Mouse (Mus musculus) retina, postnatal 1 day (tissue): Measurements from ENCODE around the gene Nrgn.
A peak's percentile ranks its signal among the peaks of the same experiment; 100 is the strongest.

Source experiments
- DNase-seq: peaks from one replicate; pipeline ENCODE4 v3.0.0-alpha.2; 2012

The Nrgn gene

GRCm38 (mm10) chr9:37554279-37554678, 1.6 kb upstream of the Nrgn start:
- DNase-seq = no peak

- no peak for DNase-seq
These were observed 763 bp downstream of the Nrgn start for GRCm38 (mm10) chr9:37551751-37552531.

DNA sequence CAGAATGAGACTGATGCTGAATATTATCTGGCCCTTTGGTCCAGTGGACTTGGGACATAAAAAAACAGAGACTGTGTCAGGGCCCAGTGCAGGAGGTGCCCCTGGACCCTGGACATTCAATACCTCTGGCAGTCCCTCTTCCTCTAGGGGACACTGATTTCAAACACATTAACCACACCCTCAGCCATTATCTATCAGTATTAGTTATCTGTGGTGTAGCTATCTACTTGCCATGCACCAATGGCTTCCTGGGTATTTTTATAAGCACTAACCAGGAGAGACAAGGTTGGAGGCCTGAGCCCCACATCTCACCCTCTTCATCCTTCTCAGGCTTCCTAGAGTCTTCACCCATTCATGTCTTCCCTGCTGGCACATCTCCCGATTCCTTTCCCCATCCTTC, 2.3 kb downstream of the Nrgn start:
- no peak for DNase-seq

- no peak for DNase-seq
These were observed 5.8 kb downstream of the Nrgn start for GRCm38 (mm10) chr9:37546889-37547288.

DNA sequence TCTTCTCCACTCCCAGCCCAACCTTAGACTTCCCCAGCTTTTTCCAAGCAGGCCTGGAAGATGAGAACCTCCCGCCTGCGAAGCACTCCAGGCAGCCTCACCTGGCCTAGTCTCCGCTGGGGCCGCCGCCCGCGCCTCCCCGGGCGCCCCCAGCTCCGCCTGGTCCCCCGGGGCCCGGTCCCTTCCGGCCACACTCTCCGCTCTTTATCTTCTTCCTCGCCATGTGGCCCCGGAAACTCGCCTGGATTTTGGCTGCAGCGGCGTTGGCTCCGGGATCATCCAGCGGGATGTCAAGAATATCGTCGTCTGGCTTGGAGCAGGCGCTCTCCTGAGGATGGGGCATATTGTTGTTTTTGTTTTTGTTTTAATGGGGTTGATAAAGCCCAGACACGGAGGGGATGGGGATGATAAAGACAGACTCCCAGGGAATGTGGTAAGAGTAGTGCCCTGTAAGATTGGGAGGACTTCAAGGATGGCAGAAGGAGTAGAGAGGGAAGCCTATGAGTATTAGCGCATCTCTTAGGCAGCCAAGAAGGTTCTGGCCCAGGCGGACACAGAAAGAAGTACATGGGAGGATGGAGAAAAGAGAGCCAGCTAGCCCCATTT, 6.8 kb downstream of the Nrgn start:
- no peak for DNase-seq

GRCm38 (mm10) chr9:37545166-37545610, 7.5 kb downstream of the Nrgn start:
- DNase-seq = peak; percentile 32

DNA sequence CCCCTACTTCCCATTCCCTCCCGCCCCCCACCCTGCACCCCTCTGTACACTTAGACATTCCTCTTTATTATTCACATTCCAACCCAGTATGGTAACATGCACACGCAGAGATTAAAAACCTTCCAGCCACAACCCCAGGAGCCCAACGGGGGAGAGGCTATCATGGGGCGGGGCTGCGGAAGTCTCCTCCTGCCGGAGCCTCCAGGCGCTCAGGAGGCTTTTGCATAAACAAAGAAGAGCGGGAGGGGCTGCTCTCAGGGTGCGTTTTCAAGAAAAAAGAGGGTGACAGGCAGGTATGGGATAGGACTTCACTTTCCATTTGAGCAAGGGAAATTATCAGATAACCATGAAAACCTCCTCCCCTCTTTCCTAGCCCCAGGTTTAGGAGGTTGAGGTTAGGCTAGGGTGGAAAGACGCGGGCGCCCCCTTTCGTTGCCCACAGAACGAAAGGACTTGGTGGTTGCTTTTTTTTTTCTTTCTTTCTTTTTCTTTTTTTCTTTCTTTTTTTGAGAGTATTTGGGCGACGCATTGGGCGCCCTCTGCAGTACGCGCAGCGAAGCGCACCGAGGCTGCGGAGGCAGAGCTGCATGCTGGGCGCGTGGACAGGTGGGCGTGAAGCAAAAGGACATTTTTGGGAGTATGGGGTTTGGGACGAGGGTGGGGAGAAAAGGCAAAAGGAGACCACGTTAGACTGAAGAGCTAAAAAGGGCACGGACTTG, 8.1 kb downstream of the Nrgn start:
- peak; percentile 72 for DNase-seq

DNA sequence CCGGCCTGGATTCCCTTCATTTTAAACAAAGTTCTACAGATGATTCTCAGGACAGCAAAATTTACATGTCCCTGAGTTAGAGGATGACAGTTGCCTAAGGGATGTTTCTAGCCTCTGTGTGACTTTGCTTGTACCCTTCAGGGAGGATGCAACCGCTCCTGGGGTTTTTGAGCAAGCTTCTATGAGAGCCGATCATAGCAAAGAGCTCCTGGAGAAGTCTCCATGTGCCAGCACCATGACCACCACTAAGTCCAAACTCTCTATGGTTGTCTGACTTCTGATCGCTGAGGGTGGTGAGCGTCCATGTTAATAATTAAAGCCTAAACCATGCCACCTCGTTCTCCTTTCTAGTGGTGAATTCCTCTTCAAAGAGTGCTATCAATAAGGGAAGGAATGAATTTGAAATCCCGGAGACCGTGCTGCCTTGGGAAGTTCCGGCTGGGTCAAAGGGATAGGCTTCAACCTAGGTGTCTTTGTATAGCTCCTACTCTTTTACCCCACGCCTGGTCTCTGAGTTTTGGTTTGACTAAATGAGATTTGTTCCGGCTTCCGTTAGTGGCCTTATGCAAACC, 8.7 kb downstream of the Nrgn start:
- DNase-seq = no peak

GRCm38 (mm10) chr9:37541851-37542642, 10.7 kb downstream of the Nrgn start:
- DNase-seq = no peak

DNA sequence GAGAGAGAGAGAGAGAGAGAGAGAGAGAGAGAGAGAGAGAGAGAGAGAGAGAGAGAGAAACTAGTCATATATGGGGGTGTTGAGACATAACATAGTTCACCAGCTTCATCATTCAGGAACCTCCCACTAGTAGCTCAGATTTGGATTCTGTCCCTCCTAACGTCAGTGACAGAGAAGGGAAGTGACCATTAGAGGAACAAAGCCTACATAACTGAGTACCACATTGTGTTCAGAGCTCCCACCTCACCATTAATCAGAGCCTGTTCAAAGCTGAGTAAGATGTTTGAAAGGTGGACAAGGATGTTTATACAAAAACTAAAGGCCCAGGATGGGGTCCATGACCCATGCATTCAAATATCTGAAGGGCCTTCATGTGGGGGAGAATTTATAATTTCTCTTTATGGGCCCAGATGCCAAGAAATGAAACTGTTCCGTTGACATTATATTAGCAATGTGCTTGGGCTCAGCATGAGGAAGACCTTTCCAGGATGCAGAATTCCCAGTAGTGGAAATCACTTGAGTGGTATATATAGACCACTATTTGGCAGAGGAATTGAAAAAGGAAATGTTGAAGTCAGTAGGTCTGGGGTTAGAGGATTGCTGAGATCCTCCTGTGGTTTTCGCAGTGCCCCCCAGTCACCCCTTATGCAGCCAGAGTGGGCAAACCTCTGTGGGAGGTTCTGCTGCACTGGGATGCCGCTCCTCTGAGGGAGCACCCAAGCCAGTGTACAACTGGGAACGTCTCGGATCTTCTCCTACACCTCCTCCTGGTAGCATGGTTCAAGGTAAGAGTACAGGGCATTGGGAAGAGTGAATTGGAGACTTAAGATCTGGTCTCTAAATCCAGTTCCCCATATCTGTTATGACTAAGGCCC, 11.8 kb downstream of the Nrgn start:
- DNase-seq = no peak

DNA sequence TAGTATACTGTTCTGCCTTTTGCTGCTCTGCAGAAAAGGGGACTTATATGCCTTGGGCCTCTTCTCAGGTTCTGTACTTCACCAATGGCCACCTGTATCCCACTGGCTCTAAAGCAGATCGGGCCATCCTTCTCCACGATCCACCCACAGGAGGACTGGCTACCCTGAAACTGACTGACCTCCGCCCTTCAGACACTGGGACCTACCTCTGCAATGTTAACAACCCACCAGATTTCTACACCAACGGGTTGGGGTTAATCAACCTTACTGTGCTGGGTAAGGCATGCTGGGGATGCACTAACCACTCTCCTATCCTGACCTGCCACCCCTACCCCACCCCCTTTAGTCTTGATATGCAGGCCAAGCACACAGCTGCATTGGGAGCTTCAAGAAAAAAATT, 12.5 kb downstream of the Nrgn start:
- no peak for DNase-seq

- no peak for DNase-seq
These were observed 13.3 kb downstream of the Nrgn start, which contains the start of gene Vsig2 for GRCm38 (mm10) chr9:37539170-37540025. TSS of gene Vsig2 (plus strand) at chr9:37539255.

GRCm38 (mm10) chr9:37537658-37538250, 14.9 kb downstream of the Nrgn start:
- peak; percentile 18 for DNase-seq

GRCm38 (mm10) chr9:37536851-37537250, 15.9 kb downstream of the Nrgn start:
- no peak for DNase-seq

- DNase-seq = peak; percentile 78
These were observed 21.6 kb downstream of the Nrgn start for GRCm38 (mm10) chr9:37530888-37531705.

DNA sequence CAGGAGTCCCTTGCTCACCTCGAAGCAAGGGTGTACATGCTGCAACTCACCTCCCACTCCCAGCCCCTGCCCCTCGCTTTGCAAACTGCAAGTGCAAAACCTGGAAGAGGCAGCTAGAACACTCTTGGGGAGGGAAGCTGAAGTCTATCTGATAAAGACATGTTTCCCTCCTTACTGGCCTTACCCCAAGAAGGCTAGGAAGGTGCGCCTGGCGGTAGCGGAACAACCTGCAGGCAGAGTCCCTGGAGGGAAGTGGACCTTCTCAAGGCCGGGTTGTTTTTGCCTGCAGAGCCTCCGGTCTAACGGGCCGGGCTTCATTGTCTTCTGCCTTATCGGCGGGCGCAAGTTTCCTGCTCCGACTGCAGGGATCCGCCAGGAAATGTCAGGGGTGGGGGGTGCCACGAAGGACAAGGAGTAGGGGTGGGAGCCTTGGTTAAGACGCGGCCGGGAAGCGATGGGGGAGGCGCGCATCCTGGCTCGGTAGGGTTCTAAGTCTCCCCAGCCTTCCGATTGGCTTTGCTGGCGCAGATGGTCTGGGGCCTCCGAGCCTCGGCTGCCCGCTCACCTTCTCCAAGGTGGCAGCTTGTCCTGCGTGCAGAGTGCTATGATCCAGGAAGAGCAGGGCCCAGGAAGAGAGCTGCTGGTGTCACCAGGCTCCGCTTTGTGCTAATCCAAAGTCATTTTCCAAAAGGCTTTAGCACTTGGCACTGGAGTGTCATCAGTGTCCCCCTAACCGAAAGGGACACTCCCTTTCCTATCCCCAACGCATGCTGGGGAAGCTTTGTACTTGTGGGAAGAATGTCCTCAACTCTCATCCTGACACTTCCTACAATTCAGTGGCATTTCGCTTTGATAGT, 22.4 kb downstream of the Nrgn start:
- peak; percentile 44 for DNase-seq

DNA sequence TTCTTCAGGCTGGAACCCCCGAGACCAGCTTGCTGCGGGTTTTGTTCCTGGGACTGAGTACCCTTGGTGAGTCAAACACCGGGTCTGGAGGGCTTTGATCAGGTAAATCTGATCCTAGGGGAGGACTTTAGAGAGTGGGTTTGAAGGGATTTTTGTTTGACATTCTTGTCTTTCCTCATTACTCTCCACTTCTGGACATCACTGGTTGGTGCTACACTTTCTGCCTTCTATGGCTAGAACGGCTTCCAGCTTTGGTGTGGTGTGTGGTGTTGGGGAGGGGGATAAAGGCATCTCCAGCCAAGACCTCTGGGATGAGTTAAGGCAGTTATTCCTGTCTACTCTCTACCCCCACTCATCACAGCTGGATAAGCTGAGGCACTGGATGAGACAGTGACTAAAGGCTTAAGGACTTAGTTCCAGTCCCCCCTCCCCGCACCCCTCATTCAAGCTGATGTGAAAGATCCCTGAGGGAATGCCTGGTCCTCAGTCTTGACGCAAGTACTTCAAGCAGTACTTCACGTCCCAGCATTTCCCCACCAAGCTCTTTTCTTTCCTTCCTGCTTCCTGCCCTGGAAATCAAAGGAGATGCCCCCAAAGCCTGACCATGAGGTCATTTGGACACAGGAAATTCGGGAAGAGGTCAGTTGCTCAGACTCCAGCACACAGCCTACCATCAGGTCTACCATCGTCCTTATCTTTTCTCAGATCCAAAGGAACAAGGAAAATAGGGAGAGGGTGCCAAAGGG, 24.3 kb downstream of the Nrgn start:
- no peak for DNase-seq
